Mouse (Mus musculus): ENCODE measurements around the gene Mtmr3. TPM values are rescaled to one million over a fixed set of nuclear protein-coding genes. Genes with fewer than 3 reads are reported as not detected.

Mtmr3 gene
- polyA plus RNA-seq, 1 experiment from 2014 or later = 27.1 TPM

- H3K27ac ChIP-seq (ENCODE audit: low read length) = no peak overlapping the region
- H3K4me1 ChIP-seq (ENCODE audit: insufficient read depth, low read length) = 0 out of 2 replicates have a peak, but pooled peaks cover 8% of the 10 kb centered on the region
- no peak overlapping the region for H3K4me3 ChIP-seq (ENCODE audit: low read length)
- WGBS = 83% methylated on average over 7 of the region's 7 CpGs
- no peaks in the 10 kb centered on the region for H3K9me3 ChIP-seq (ENCODE audit: low read length)
- no peaks in the 10 kb centered on the region for H3K36me3 ChIP-seq (ENCODE audit: insufficient read depth, low read length)
- no peak for ATAC-seq (ENCODE audit: low FRiP score, low TSS enrichment)
- H3K27me3 ChIP-seq (ENCODE audit: insufficient read depth, low read length) = no peaks in the 10 kb centered on the region
- no peak overlapping the region for H3K4me2 ChIP-seq (replicated peaks; ENCODE audit: low read depth, low read length)
- H3K9ac ChIP-seq (replicated peaks; ENCODE audit: low read length) = no peak overlapping the region
Observed at GRCm38 (mm10) chr11:4543746-4544626, 50.7 kb downstream of the Mtmr3 start.

GRCm38 (mm10) chr11:4543040-4543551, 51.6 kb downstream of the Mtmr3 start:
- Histone ChIP-seq H3K36me3 (ENCODE audit: insufficient read depth, low read length) (no peaks in the 10 kb centered on the region), H3K9ac (replicated peaks; ENCODE audit: low read length) (no peak overlapping the region), H3K4me2 (replicated peaks; ENCODE audit: low read depth, low read length) (no peak overlapping the region), H3K27me3 (ENCODE audit: insufficient read depth, low read length) (no peaks in the 10 kb centered on the region), H3K4me1 (ENCODE audit: insufficient read depth, low read length) (0 out of 2 replicates have a peak, but pooled peaks cover 9% of the 10 kb centered on the region), H3K27ac (ENCODE audit: low read length) (no peak overlapping the region), H3K9me3 (ENCODE audit: low read length) (no peaks in the 10 kb centered on the region), H3K4me3 (ENCODE audit: low read length) (no peak overlapping the region)
- no peak for ATAC-seq (ENCODE audit: low FRiP score, low TSS enrichment)
- WGBS = 86% methylated on average over 2 of the region's 2 CpGs

- H3K9ac ChIP-seq (replicated peaks; ENCODE audit: low read length) = no peak overlapping the region
- no peak overlapping the region for H3K27ac ChIP-seq (ENCODE audit: low read length)
- H3K4me2 ChIP-seq (replicated peaks; ENCODE audit: low read depth, low read length) = no peak overlapping the region
- ATAC-seq (ENCODE audit: low FRiP score, low TSS enrichment) = no peak
- H3K4me3 ChIP-seq (ENCODE audit: low read length) = no peak overlapping the region
- no peaks in the 10 kb centered on the region for H3K9me3 ChIP-seq (ENCODE audit: low read length)
- H3K36me3 ChIP-seq (ENCODE audit: insufficient read depth, low read length) = no peaks in the 10 kb centered on the region
- no peaks in the 10 kb centered on the region for H3K27me3 ChIP-seq (ENCODE audit: insufficient read depth, low read length)
- H3K4me1 ChIP-seq (ENCODE audit: insufficient read depth, low read length) = 0 out of 2 replicates have a peak, but pooled peaks cover 9% of the 10 kb centered on the region
- 91% methylated on average over 1 of the region's 1 CpGs for WGBS
Observed at GRCm38 (mm10) chr11:4536645-4537044, 58.0 kb downstream of the Mtmr3 start.

- WGBS = over 99% methylated on average over 3 of the region's 3 CpGs
- no peaks in the 10 kb centered on the region for H3K9me3 ChIP-seq (ENCODE audit: low read length)
- peaks cover 21% of the 10 kb centered on the region; the same call in 1 of the 2 replicates for H3K36me3 ChIP-seq (ENCODE audit: insufficient read depth, low read length)
- H3K4me2 ChIP-seq (replicated peaks; ENCODE audit: low read depth, low read length) = no peak overlapping the region
- no peak overlapping the region for H3K4me3 ChIP-seq (ENCODE audit: low read length)
- no peaks in the 10 kb centered on the region for H3K4me1 ChIP-seq (ENCODE audit: insufficient read depth, low read length)
- no peak overlapping the region for H3K9ac ChIP-seq (replicated peaks; ENCODE audit: low read length)
- H3K27me3 ChIP-seq (ENCODE audit: insufficient read depth, low read length) = no peaks in the 10 kb centered on the region
- no peak overlapping the region for H3K27ac ChIP-seq (ENCODE audit: low read length)
- no peak for ATAC-seq (ENCODE audit: low FRiP score, low TSS enrichment)
Observed at GRCm38 (mm10) chr11:4527132-4527531, 67.5 kb downstream of the Mtmr3 start.

- no peak for ATAC-seq (ENCODE audit: low FRiP score, low TSS enrichment)
- H3K36me3 ChIP-seq (ENCODE audit: insufficient read depth, low read length) = peaks cover 24% of the 10 kb centered on the region
- no peak overlapping the region for H3K27ac ChIP-seq (ENCODE audit: low read length)
- no peak overlapping the region for H3K9ac ChIP-seq (replicated peaks; ENCODE audit: low read length)
- no peak overlapping the region for H3K4me3 ChIP-seq (ENCODE audit: low read length)
- no peaks in the 10 kb centered on the region for H3K27me3 ChIP-seq (ENCODE audit: insufficient read depth, low read length)
- 87% methylated on average over 6 of the region's 6 CpGs for WGBS
- no peaks in the 10 kb centered on the region for H3K9me3 ChIP-seq (ENCODE audit: low read length)
- H3K4me1 ChIP-seq (ENCODE audit: insufficient read depth, low read length) = no peaks in the 10 kb centered on the region
- no peak overlapping the region for H3K4me2 ChIP-seq (replicated peaks; ENCODE audit: low read depth, low read length)
Observed at GRCm38 (mm10) chr11:4522142-4522664, 72.5 kb downstream of the Mtmr3 start.

GRCm38 (mm10) chr11:4518981-4519380, 75.7 kb downstream of the Mtmr3 start:
- H3K36me3 ChIP-seq (ENCODE audit: insufficient read depth, low read length) = peaks cover 33% of the 10 kb centered on the region
- no peak overlapping the region for H3K9ac ChIP-seq (replicated peaks; ENCODE audit: low read length)
- no peaks in the 10 kb centered on the region for H3K9me3 ChIP-seq (ENCODE audit: low read length)
- H3K4me1 ChIP-seq (ENCODE audit: insufficient read depth, low read length) = no peaks in the 10 kb centered on the region
- no peak overlapping the region for H3K4me2 ChIP-seq (replicated peaks; ENCODE audit: low read depth, low read length)
- no peaks in the 10 kb centered on the region for H3K27me3 ChIP-seq (ENCODE audit: insufficient read depth, low read length)
- no peak for ATAC-seq (ENCODE audit: low FRiP score, low TSS enrichment)
- no peak overlapping the region for H3K4me3 ChIP-seq (ENCODE audit: low read length)
- no peak overlapping the region for H3K27ac ChIP-seq (ENCODE audit: low read length)
- WGBS = 85% methylated on average over 7 of the region's 7 CpGs

- Histone ChIP-seq H3K9me3 (ENCODE audit: low read length) (no peaks in the 10 kb centered on the region), H3K27me3 (ENCODE audit: insufficient read depth, low read length) (no peaks in the 10 kb centered on the region), H3K4me2 (replicated peaks; ENCODE audit: low read depth, low read length) (no peak overlapping the region), H3K36me3 (ENCODE audit: insufficient read depth, low read length) (peaks cover 25% of the 10 kb centered on the region), H3K4me1 (ENCODE audit: insufficient read depth, low read length) (0 out of 2 replicates have a peak, but pooled peaks cover 1% of the 10 kb centered on the region), H3K9ac (replicated peaks; ENCODE audit: low read length) (no peak overlapping the region), H3K27ac (ENCODE audit: low read length) (no peak overlapping the region), H3K4me3 (ENCODE audit: low read length) (no peak overlapping the region)
- ATAC-seq (ENCODE audit: low FRiP score, low TSS enrichment) = no peak
- 81% methylated on average over 2 of the region's 2 CpGs for WGBS
Observed at GRCm38 (mm10) chr11:4507421-4507820, 87.2 kb downstream of the Mtmr3 start.

GRCm38 (mm10) chr11:4506486-4506885, 88.2 kb downstream of the Mtmr3 start:
- 0 out of 2 replicates have a peak, but pooled peaks cover 4% of the 10 kb centered on the region for H3K4me1 ChIP-seq (ENCODE audit: insufficient read depth, low read length)
- H3K9me3 ChIP-seq (ENCODE audit: low read length) = no peaks in the 10 kb centered on the region
- WGBS = 94% methylated on average over 2 of the region's 2 CpGs
- no peak overlapping the region for H3K27ac ChIP-seq (ENCODE audit: low read length)
- H3K27me3 ChIP-seq (ENCODE audit: insufficient read depth, low read length) = no peaks in the 10 kb centered on the region
- H3K4me2 ChIP-seq (replicated peaks; ENCODE audit: low read depth, low read length) = no peak overlapping the region
- H3K36me3 ChIP-seq (ENCODE audit: insufficient read depth, low read length) = peaks cover 27% of the 10 kb centered on the region
- no peak for ATAC-seq (ENCODE audit: low FRiP score, low TSS enrichment)
- H3K4me3 ChIP-seq (ENCODE audit: low read length) = no peak overlapping the region
- no peak overlapping the region for H3K9ac ChIP-seq (replicated peaks; ENCODE audit: low read length)

- no peak overlapping the region for H3K4me2 ChIP-seq (replicated peaks; ENCODE audit: low read depth, low read length)
- no peak overlapping the region for H3K4me3 ChIP-seq (ENCODE audit: low read length)
- H3K9me3 ChIP-seq (ENCODE audit: low read length) = no peaks in the 10 kb centered on the region
- no peak overlapping the region for H3K9ac ChIP-seq (replicated peaks; ENCODE audit: low read length)
- 0 out of 2 replicates have a peak overlapping the region, but pooled peaks have one; percentile 10 for H3K27ac ChIP-seq (ENCODE audit: low read length)
- ATAC-seq (ENCODE audit: low FRiP score, low TSS enrichment) = no peak
- H3K36me3 ChIP-seq (ENCODE audit: insufficient read depth, low read length) = peaks cover 26% of the 10 kb centered on the region
- H3K4me1 ChIP-seq (ENCODE audit: insufficient read depth, low read length) = peaks cover 4% of the 10 kb centered on the region; the same call in 1 of the 2 replicates
- WGBS = 23% methylated on average over 2 of the region's 2 CpGs
- H3K27me3 ChIP-seq (ENCODE audit: insufficient read depth, low read length) = no peaks in the 10 kb centered on the region
Observed at GRCm38 (mm10) chr11:4502206-4502605, 92.5 kb downstream of the Mtmr3 start.

GRCm38 (mm10) chr11:4500826-4501225, 93.8 kb downstream of the Mtmr3 start:
- H3K9me3 ChIP-seq (ENCODE audit: low read length) = no peaks in the 10 kb centered on the region
- H3K9ac ChIP-seq (replicated peaks; ENCODE audit: low read length) = no peak overlapping the region
- H3K4me2 ChIP-seq (replicated peaks; ENCODE audit: low read depth, low read length) = no peak overlapping the region
- peaks cover 18% of the 10 kb centered on the region for H3K36me3 ChIP-seq (ENCODE audit: insufficient read depth, low read length)
- no peak for ATAC-seq (ENCODE audit: low FRiP score, low TSS enrichment)
- no peak overlapping the region for H3K4me3 ChIP-seq (ENCODE audit: low read length)
- 96% methylated on average over 4 of the region's 4 CpGs for WGBS
- peaks cover 4% of the 10 kb centered on the region; the same call in 1 of the 2 replicates for H3K4me1 ChIP-seq (ENCODE audit: insufficient read depth, low read length)
- H3K27ac ChIP-seq (ENCODE audit: low read length) = no peak overlapping the region
- no peaks in the 10 kb centered on the region for H3K27me3 ChIP-seq (ENCODE audit: insufficient read depth, low read length)

Data from kidney, embryonic 16.5 days (tissue).